Mouse (Mus musculus) T-helper 17 cell (primary cell): ENCODE measurements around the gene Ntn4.

ENCODE experiments used
- in situ Hi-C, 2 experiments: fragments of 300-600 bp; cut with MboI, MseI; formaldehyde crosslinking; loops; 1 replicate in 1 of 2; 2 replicates in 1 of 2; pipeline ENCODE4 v1.15.1; 2025; ENCODE audit warnings: high pct_unique_total_duplicates in 2 of 2

The Ntn4 gene

GRCm38 (mm10) chr10:93721625-93722337 is 81.3 kb downstream of the Ntn4 start:
- in situ Hi-C loops: no loop called here

GRCm38 (mm10) chr10:93723942-93724542 is 83.6 kb downstream of the Ntn4 start:
- in situ Hi-C loops: no loop called here

GRCm38 (mm10) chr10:93728131-93728530 is 87.7 kb downstream of the Ntn4 start:
- in situ Hi-C loops: no loop called here

GRCm38 (mm10) chr10:93730514-93730913 is 90.0 kb downstream of the Ntn4 start:
- in situ Hi-C loops: loop anchor here in 1 of 2 experiments (5.0 kb wide), 1 partner anchor 448 kb away; no protein-coding TSS in a partner anchor

- in situ Hi-C loops: loop anchor here in 1 of 2 experiments (5.0 kb wide), 1 partner anchor 449 kb away; no protein-coding TSS in a partner anchor
These were observed 90.8 kb downstream of the Ntn4 start for GRCm38 (mm10) chr10:93731248-93731691.

- in situ Hi-C loops: no loop called here
These were observed 95.7 kb downstream of the Ntn4 start for GRCm38 (mm10) chr10:93736114-93736645.

- in situ Hi-C loops: no loop called here
These were observed 96.6 kb downstream of the Ntn4 start for GRCm38 (mm10) chr10:93737080-93737479.

GRCm38 (mm10) chr10:93741446-93742096 is 101.1 kb downstream of the Ntn4 start:
- in situ Hi-C loops: no loop called here

GRCm38 (mm10) chr10:93742097-93742446 is 101.6 kb downstream of the Ntn4 start:
- in situ Hi-C loops: no loop called here

- in situ Hi-C loops: no loop called here
These were observed 102.1 kb downstream of the Ntn4 start for GRCm38 (mm10) chr10:93742598-93742997.

GRCm38 (mm10) chr10:93749267-93750192 is 109.0 kb downstream of the Ntn4 start:
- in situ Hi-C loops: loop anchor here in 1 of 2 experiments (10.0 to 25.0 kb wide), 2 partner anchors 137 to 625 kb away; no protein-coding TSS in a partner anchor

GRCm38 (mm10) chr10:93751302-93751701 is 110.8 kb downstream of the Ntn4 start:
- in situ Hi-C loops: loop anchor here in 1 of 2 experiments (10.0 to 25.0 kb wide), 2 partner anchors 139 to 627 kb away; no protein-coding TSS in a partner anchor

- in situ Hi-C loops: loop anchor here in 1 of 2 experiments (10.0 to 25.0 kb wide), 2 partner anchors 142 to 629 kb away; no protein-coding TSS in a partner anchor
These were observed 113.4 kb downstream of the Ntn4 start for GRCm38 (mm10) chr10:93753711-93754391.

- in situ Hi-C loops: loop anchor here in 1 of 2 experiments (10.0 to 25.0 kb wide), 2 partner anchors 144 to 631 kb away; no protein-coding TSS in a partner anchor
These were observed 115.7 kb downstream of the Ntn4 start for GRCm38 (mm10) chr10:93756211-93756610.

GRCm38 (mm10) chr10:93759644-93760043 is 119.2 kb downstream of the Ntn4 start:
- in situ Hi-C loops: loop anchor here in 1 of 2 experiments (10.0 to 25.0 kb wide), 2 partner anchors 147 to 635 kb away; no protein-coding TSS in a partner anchor

GRCm38 (mm10) chr10:93760429-93760828 is 119.9 kb downstream of the Ntn4 start:
- in situ Hi-C loops: loop anchor here in 1 of 2 experiments (25.0 kb wide), 1 partner anchor 148 kb away; no protein-coding TSS in a partner anchor

- in situ Hi-C loops: loop anchor here in 1 of 2 experiments (25.0 kb wide), 1 partner anchor 151 kb away; no protein-coding TSS in a partner anchor
These were observed 122.6 kb downstream of the Ntn4 start for GRCm38 (mm10) chr10:93763074-93763473.

GRCm38 (mm10) chr10:93766221-93766620 is 125.7 kb downstream of the Ntn4 start:
- in situ Hi-C loops: loop anchor here in 1 of 2 experiments (25.0 kb wide), 1 partner anchor 154 kb away; no protein-coding TSS in a partner anchor

- in situ Hi-C loops: loop anchor here in 1 of 2 experiments (25.0 kb wide), 1 partner anchor 155 kb away; no protein-coding TSS in a partner anchor
These were observed 126.8 kb downstream of the Ntn4 start for GRCm38 (mm10) chr10:93767245-93767644.
